Mouse (Mus musculus): ENCODE data around the gene Abhd17a.

GRCm38 (mm10) chr10:80585581-80585980, 4.6 kb downstream of the Abhd17a start:
- TF ChIP-seq POLR2A (IDR thresholded peaks at IDR 0.05; ENCODE audit: control insufficient read depth, extremely low read depth, insufficient read depth, low read length, poor library complexity) = no peak
- no peak for TF ChIP-seq CTCF (IDR thresholded peaks at IDR 0.05; ENCODE audit: borderline replicate concordance, control insufficient read depth, extremely low read depth, insufficient read depth, low read length, poor library complexity)

Measured in thymus, adult 2 months (tissue).